Mouse (Mus musculus) heart, embryonic 13.5 days (tissue): Measurements from ENCODE around the gene Fam92a. TPM values are rescaled to one million over a fixed set of nuclear protein-coding genes. Genes with fewer than 3 reads are reported as not detected.
"Not testable (repeated sequence)": the region's sequence is repeated elsewhere in the genome, so short reads cannot be mapped to it uniquely, and the experiment has no call there.

Source experiments
- ATAC-seq: fragments of 200-750 bp; cut with Nextera tagmentation; 2 replicates; pipeline ENCODE4 v1.8.0; 2017; ENCODE audit warnings: moderate TSS enrichment; ENCODE audit not compliant: insufficient number of reproducible peaks, low FRiP score, low TSS enrichment; ENCODE audit errors: extremely low read depth
- H3K27ac ChIP-seq: fragments of 300-500 bp; sonication (generic); replicated peaks from 2 replicates; pipeline ENCODE4 v1.5.1; 2015; ENCODE audit warnings: moderate library complexity, mild to moderate bottlenecking, inconsistent platforms
- H3K27me3 ChIP-seq: fragments of 300-500 bp; sonication (generic); replicated peaks from 2 replicates; pipeline ENCODE4 v1.6.1; 2015; ENCODE audit warnings: mild to moderate bottlenecking, inconsistent platforms
- H3K36me3 ChIP-seq: fragments of 300-500 bp; sonication (generic); 2 replicates; pipeline ENCODE4 v1.6.1; 2015; ENCODE audit warnings: mild to moderate bottlenecking, inconsistent platforms
- H3K4me1 ChIP-seq: fragments of 300-500 bp; sonication (generic); 2 replicates; pipeline ENCODE4 v1.6.1; 2015; ENCODE audit warnings: inconsistent platforms
- H3K4me2 ChIP-seq: fragments of 300-500 bp; sonication (generic); 2 replicates; pipeline ENCODE4 v1.6.1; 2015; ENCODE audit warnings: inconsistent platforms, mild to moderate bottlenecking, moderate library complexity
- H3K4me3 ChIP-seq: fragments of 300-500 bp; sonication (generic); 2 replicates; pipeline ENCODE4 v1.5.1; 2015; ENCODE audit warnings: moderate library complexity, mild to moderate bottlenecking, inconsistent platforms
- H3K9ac ChIP-seq: fragments of 300-500 bp; sonication (generic); 2 replicates; pipeline ENCODE4 v1.6.1; 2015; ENCODE audit warnings: inconsistent platforms, mild to moderate bottlenecking, moderate library complexity
- H3K9me3 ChIP-seq: fragments of 300-500 bp; sonication (generic); 2 replicates; pipeline ENCODE4 v1.6.1; 2016; ENCODE audit warnings: inconsistent platforms
- WGBS: fragments of 180-500 bp; shearing (Covaris S2); methylation state at CpG from one replicate; pipeline ENCODE4 v1.1.7; 2015; ENCODE audit warnings: mixed read lengths; 5-methylcytosine and 5-hydroxymethylcytosine counted together
- polyA plus RNA-seq: library from polyadenylated mRNA; unstranded; fragments of >200 nt; fragmentation: Nextera tagmentation; extraction: Ambion mirVana; gene quantifications from 2 replicates; pipeline ENCODE4 v1.2.1, GENCODE M21; 2015

Fam92a gene
- 59.5 and 64.4 TPM in 2 replicates for polyA plus RNA-seq

DNA sequence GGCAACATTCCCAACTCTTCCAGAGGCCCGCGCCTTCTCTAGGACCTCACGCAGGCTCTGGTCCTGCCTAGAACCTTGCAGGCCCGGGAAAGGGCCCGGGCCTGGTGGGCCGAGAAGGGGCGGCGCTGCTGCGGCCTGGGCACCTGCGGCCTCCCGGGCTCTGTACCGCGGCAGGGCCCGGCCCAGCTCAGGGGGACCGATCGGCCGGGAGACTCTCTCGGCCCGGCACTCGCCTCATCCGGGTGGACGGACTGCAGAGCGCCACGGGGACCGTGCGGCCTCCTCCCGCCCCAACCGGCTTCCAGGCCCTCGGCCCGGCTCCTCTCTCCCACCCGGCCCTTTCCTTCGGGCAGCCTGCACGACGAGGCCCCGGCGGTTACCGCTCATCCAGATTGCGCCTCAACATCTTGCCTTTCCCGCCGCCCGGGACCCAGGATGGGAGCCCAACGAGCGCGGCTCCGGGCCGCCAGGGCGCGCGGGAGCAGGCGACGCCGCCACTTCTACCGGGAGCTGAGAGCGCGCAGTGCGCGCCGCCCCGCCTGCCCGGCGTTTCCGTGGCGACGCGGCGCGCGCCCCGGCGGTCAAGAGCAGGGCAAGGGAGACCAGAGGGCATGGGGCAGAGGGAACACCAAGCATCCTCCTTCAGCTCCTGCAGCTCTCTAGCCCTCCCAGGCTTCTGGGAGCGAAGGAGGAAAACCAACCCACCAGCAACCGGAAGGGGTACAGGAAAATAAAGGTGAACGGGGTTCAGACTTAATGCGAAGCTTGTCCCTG, at the start of gene Fam92a:
Gene Fam92a, minus strand, starts transcription at position 698 of the 774 bp plus-strand sequence.
- Histone ChIP-seq H3K4me3 (peak within 1 kb of the TSS; percentile 81), H3K4me2 (peak within 1 kb of the TSS; percentile 74), H3K9ac (peak within 1 kb of the TSS; percentile 93), H3K9me3 (no peaks in the 10 kb centered on the region), H3K27me3 (no peaks in the 10 kb centered on the region), H3K36me3 (peaks cover 25% of the 10 kb centered on the region), H3K4me1 (peaks cover 8% of the 10 kb centered on the region), H3K27ac (peak within 1 kb of the TSS; percentile 84)
- WGBS = under 1% methylated on average over 63 of the region's 74 CpGs
- ATAC-seq = peak; percentile 77

DNA sequence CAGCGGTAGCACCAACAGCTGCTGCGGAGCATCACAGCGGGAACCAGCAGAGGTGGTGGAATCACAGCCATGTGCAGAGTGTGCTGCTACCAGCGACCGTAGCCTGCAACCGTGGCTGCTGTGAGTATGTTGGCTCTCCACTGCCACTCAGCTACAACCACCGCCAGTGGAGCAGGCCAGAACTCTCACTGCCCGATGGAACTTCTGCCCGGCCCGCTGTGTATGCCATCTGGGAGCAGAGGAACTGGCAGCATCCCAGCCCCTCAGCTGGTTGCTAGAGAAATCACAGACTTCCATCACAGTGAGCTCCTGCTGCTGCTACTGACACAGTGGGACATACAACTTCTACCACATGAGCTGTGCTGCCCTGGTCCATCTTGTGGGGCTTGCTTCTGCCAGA, 7.2 kb upstream of the Fam92a start:
- Histone ChIP-seq H3K9me3 (no peaks in the 10 kb centered on the region), H3K27me3 (no peaks in the 10 kb centered on the region), H3K4me3 (no peak overlapping the region), H3K9ac (no peak overlapping the region), H3K4me2 (no peak overlapping the region), H3K4me1 (no peaks in the 10 kb centered on the region), H3K36me3 (no peaks in the 10 kb centered on the region), H3K27ac (no peak overlapping the region)
- ATAC-seq = no peak
- WGBS = 78% methylated on average over 10 of the region's 10 CpGs

DNA sequence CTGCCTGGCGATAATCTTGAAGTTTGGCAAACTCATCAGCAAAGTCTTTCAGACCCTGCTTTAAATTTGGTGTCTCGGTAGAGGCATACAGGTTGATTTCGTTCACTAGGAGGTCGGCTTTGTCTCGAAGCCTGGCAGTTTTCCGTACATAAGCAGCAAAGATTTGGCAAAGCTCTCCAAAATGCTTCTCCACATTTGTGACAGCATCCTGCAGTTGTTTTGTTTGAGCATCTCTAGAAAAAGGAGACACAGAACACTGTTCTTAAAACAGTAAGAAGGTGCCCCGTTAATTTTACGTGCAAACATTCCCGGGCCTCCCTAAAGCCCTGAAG, 863 bp downstream of the Fam92a start:
- Histone ChIP-seq H3K27ac (peak overlapping the region; percentile 84), H3K9ac (peak overlapping the region; percentile 93)
- 16% methylated on average over 9 of the region's 9 CpGs for WGBS

DNA sequence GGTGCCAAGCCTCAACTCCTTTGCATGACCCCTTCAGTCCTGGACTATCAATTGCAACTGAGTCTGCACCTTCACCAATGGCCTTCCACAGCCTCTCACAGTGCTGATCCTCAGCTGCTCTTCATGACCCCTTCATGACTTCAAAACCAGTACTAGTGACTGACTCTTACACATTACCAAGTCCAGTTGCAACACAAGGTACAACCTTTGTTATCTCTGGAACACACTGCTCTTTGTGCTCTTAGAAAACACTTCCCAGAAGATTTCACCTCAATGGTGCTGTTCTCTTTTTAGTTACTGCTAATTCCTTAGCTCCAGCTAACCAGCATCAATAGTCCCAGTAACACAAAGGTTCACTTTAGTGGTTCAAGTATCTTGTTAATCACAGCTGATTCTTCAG, 24.2 kb downstream of the Fam92a start:
- Histone ChIP-seq H3K4me1 (no peaks in the 10 kb centered on the region), H3K9me3 (peaks cover 4% of the 10 kb centered on the region; the same call in 1 of the 2 replicates), H3K27ac (no peak overlapping the region), H3K27me3 (no peaks in the 10 kb centered on the region), H3K9ac (no peak overlapping the region), H3K36me3 (peaks cover 42% of the 10 kb centered on the region), H3K4me3 (no peak overlapping the region), H3K4me2 (no peak overlapping the region)
- ATAC-seq = no peak

More for the DNA sequence above, 863 bp downstream of the Fam92a start:
- Histone ChIP-seq H3K27me3 (no peaks in the 10 kb centered on the region), H3K9me3 (no peaks in the 10 kb centered on the region), H3K4me2 (peak overlapping the region; percentile 74), H3K4me1 (peaks cover 8% of the 10 kb centered on the region), H3K36me3 (peaks cover 31% of the 10 kb centered on the region), H3K4me3 (peak overlapping the region; percentile 81)
- ATAC-seq = no peak

DNA sequence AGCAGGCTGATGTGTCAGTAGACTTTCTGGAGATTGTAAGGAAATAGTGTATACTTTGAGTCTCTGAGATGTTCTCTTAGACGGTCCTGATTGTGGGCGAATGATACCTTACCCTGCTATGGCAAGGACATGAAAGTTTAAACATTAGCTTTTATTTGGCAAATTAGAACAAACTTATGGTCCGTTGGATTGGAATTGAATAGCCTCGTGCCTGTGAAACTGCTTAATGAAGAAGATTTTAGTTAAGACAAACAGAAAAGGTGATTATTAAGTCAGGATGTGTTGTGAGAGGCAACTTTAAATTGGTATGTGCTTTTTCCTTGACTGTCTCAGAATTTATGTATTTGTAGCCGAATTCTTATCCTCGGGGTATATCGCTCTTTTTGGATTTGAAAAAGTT, 30.3 kb downstream of the Fam92a start:
- WGBS = 84% methylated on average over 7 of the region's 7 CpGs
- ATAC-seq = not testable (repeated sequence)
- peak overlapping the region; percentile 64; the same call in 1 of the 2 replicates for H3K4me2 ChIP-seq

DNA sequence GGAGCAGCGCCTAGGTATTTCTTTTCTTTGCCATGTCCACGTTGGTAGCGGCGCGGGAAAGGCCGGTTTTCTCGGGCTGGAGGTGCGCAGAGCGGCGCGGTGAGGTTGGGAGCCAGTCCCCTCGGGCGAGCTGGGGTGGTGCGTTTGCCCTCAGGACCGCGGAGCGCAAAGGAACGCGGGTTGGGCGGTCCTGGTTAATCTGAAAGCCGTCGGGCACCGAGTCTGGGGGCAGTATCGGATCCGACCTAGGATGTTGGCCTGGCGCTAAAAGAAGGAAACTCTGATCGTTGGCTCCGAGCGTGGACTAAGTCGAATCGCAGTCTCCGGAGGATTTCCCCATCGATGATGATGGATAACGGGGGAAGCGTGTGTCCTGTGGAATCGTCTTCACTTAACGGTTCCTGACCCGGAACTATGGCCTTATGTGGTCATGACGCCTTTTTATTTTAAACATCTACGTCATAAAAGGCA, 31.2 kb downstream of the Fam92a start:
- not testable (repeated sequence) for H3K27ac ChIP-seq, H3K9me3 ChIP-seq, H3K27me3 ChIP-seq, H3K36me3 ChIP-seq, H3K4me1 ChIP-seq
- Histone ChIP-seq H3K9ac (peak overlapping the region; percentile 78), H3K4me3 (peak overlapping the region; percentile 57), H3K4me2 (peak overlapping the region; percentile 64)
- ATAC-seq = peak; percentile 76
- WGBS = 2% methylated on average over 26 of the region's 40 CpGs

More for the DNA sequence above, 30.3 kb downstream of the Fam92a start:
- H3K27me3 ChIP-seq, H3K4me3 ChIP-seq, H3K9me3 ChIP-seq, H3K27ac ChIP-seq, H3K4me1 ChIP-seq, H3K9ac ChIP-seq: not testable (repeated sequence)
- peaks cover 12% of the 10 kb centered on the region for H3K36me3 ChIP-seq

DNA sequence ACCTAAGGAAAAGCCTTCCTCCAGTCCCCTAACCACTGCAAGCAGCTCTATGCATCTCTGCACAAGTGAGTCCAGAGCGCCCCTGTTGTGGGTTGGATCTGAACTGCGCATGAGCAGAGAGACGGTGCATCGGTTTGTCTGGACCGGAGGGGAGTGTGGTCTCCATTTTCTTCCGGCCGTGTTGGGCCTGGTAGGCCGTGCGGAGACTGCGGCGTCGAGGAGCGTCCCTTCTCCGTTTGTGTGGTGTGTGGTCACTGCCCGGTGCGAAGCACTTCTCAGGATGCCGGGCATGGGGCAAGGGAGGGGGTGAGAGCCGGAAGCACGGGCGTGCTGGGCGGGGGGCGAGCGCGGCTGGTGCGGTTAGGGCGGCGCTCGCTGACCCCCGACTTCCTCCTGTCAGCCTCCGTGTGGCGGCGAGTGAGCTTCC, 31.7 kb downstream of the Fam92a start, which contains the start of gene Rbm12b1:
Gene Rbm12b1, plus strand, starts transcription at position 124 of the 427 bp plus-strand sequence.
- H3K27me3 ChIP-seq, H3K9me3 ChIP-seq, H3K4me1 ChIP-seq, H3K36me3 ChIP-seq: not testable (repeated sequence)
- Histone ChIP-seq H3K4me3 (peak within 1 kb of the TSS; percentile 57), H3K4me2 (peak within 1 kb of the TSS; percentile 64), H3K27ac (peak within 1 kb of the TSS; percentile 67), H3K9ac (peak within 1 kb of the TSS; percentile 78)
- peak; percentile 81 for ATAC-seq
- 3% methylated on average over 19 of the region's 32 CpGs for WGBS

Other genes with a start within 250 kb of the Fam92a start
- gene Gm10604, start 190.8 kb downstream of the Fam92a start, polyA plus RNA-seq = 0.09 and 0.48 TPM in 2 replicates
- gene Rbm12b2, start 82.6 kb downstream of the Fam92a start, polyA plus RNA-seq = 4.7 and 6.5 TPM in 2 replicates
- gene Rbm12b1, start 31.8 kb downstream of the Fam92a start, polyA plus RNA-seq = 4.3 and 4.6 TPM in 2 replicates